Mouse (Mus musculus) layer of hippocampus, adult 6 months (tissue): Measurements from ENCODE around the gene Eif2a. TPM values are rescaled to one million over a fixed set of nuclear protein-coding genes. Genes with fewer than 3 reads are reported as not detected.

Experiments
- long read RNA-seq, 2 experiments: library from polyadenylated mRNA; unstranded; transcript quantifications; one replicate each; pipeline ENCODE4 v2.0.0; 2019 to 2020
- polyA plus RNA-seq: library from polyadenylated mRNA; unstranded; fragments of <200 nt; fragmentation: Nextera tagmentation; gene quantifications from 2 replicates; pipeline ENCODE4 v1.2.3, GENCODE M21; 2021

Eif2a gene
- 44.5 and 46.2 TPM in 2 replicates for polyA plus RNA-seq
- long read RNA-seq, experiment 1, transcript Eif2a-207 (13 exons, 1,945 nt), result minor isoform, 10 of 125 reads
- long read RNA-seq, experiment 1, transcript Eif2a-201 (14 exons, 2,299 nt), result major isoform, 91 of 125 reads
- long read RNA-seq, experiment 1, partial matches to known transcripts, result 17 of 125 reads
- long read RNA-seq, experiment 1, other reads (novel, unspliced or antisense), result 7 of 125 reads
- long read RNA-seq, experiment 2, transcript Eif2a-201 (14 exons, 2,299 nt), result major isoform, 216 of 270 reads
- long read RNA-seq, experiment 2, transcript Eif2a-207 (13 exons, 1,945 nt), result minor isoform, 19 of 270 reads
- long read RNA-seq, experiment 2, partial matches to known transcripts, result 17 of 270 reads
- long read RNA-seq, experiment 2, other reads (novel, unspliced or antisense), result 18 of 270 reads

GRCm38 (mm10) chr3:58525652-58526407, at the start of gene Eif2a, which contains the start of gene Serp1:
Gene Eif2a (plus strand): TSS chr3:58525821.
Gene Serp1 (minus strand): TSS chr3:58525892.

GRCm38 (mm10) chr3:58576137-58577066, 50.8 kb downstream of the Eif2a start, which contains the start of gene Selenot:
Gene Selenot (plus strand): TSS chr3:58576636.

Other genes with a start within 250 kb of the Eif2a start
- 4.0 and 4.1 TPM in 2 replicates for gene Tsc22d2, start 111.1 kb upstream of the Eif2a start, polyA plus RNA-seq
- 32.6 and 37.9 TPM in 2 replicates for gene Serp1, start 71 bp downstream of the Eif2a start, polyA plus RNA-seq
- 32.5 and 32.7 TPM in 2 replicates for gene Selenot, start 50.8 kb downstream of the Eif2a start, polyA plus RNA-seq
- gene Erich6, start 111.4 kb downstream of the Eif2a start, polyA plus RNA-seq, result 0.10 TPM in 2 replicates
- 1.3 and 1.6 TPM in 2 replicates for gene Siah2, start 166.6 kb downstream of the Eif2a start, polyA plus RNA-seq